Mouse (Mus musculus) C2C12 (cell line): Measurements from ENCODE around the gene Cnmd.

ENCODE experiments used
- CEBPB ChIP-seq: IDR thresholded peaks from one replicate; pipeline ENCODE4 v1.6.1; 2011; ENCODE audit warnings: low read depth, mild to moderate bottlenecking, control low read depth, moderate library complexity
- CTCF ChIP-seq: IDR thresholded peaks from one replicate; pipeline ENCODE4 v1.5.1; 2011; ENCODE audit not compliant: control insufficient read depth, insufficient read depth, insufficient read length
- MAX ChIP-seq: IDR thresholded peaks from one replicate; pipeline ENCODE4 v1.6.1; 2011; ENCODE audit warnings: mild to moderate bottlenecking, control low read depth
- USF1 ChIP-seq: IDR thresholded peaks from one replicate; pipeline ENCODE4 v1.6.1; 2011; ENCODE audit warnings: low read depth, mild to moderate bottlenecking, control low read depth, moderate library complexity

DNA sequence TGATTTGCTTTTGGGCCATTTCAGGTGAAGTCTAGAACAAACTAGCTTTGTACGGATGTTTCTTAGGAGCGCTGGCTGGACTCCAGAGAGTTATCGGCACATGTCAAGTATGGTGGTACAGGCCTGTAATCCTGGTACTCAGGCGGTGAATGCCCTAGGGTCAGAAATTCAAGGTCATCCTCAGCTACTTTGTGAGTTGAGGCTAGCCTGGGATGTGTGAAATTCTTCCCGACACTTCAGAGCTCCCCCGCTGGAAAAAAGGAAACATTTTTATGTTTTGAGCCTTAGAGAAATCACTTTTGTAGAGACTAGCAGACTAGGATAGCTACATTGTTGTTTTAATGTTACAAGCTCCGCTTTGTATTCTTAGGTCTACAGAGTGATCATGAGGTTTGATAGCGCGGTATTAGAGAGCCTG, 73.4 kb downstream of the Cnmd start:
- TF ChIP-seq CEBPB = no peak
- no peak for TF ChIP-seq MAX
- TF ChIP-seq USF1 = no peak
- no peak for TF ChIP-seq CTCF
